Mouse (Mus musculus): Measurements from ENCODE around the gene Smg6. TPM values are rescaled to one million over a fixed set of nuclear protein-coding genes. Genes with fewer than 3 reads are reported as not detected.
"Not testable (repeated sequence)": the region's sequence is repeated elsewhere in the genome, so short reads cannot be mapped to it uniquely, and the experiment has no call there.

Gene Smg6
- polyA plus RNA-seq, 1 experiment from 2014 or later: 19.9 TPM

GRCm38 (mm10) chr11:75169405-75170080 is 243.9 kb downstream of the Smg6 start, which contains the start of gene Hic1:
Hic1 (minus strand) TSS chr11:75169519.
- WGBS: 2% methylated on average over 23 of the region's 23 CpGs
- Histone ChIP-seq H3K4me1 (ENCODE audit: control insufficient read depth, insufficient read depth, low read length) (peaks cover 33% of the 10 kb centered on the region), H3K9me3 (ENCODE audit: control insufficient read depth, low read depth, low read length) (no peaks in the 10 kb centered on the region), H3K27me3 (ENCODE audit: control insufficient read depth, insufficient read depth, low read length) (0 out of 2 replicates have a peak, but pooled peaks cover 8% of the 10 kb centered on the region), H3K4me3 (ENCODE audit: low read depth, low read length) (peak within 1 kb of the TSS; percentile 85), H3K4me2 (replicated peaks; ENCODE audit: low read depth, low read length) (peak within 1 kb of the TSS; percentile 63), H3K9ac (replicated peaks; ENCODE audit: low read depth, low read length) (peak within 1 kb of the TSS; percentile 97), H3K36me3 (ENCODE audit: control insufficient read depth, insufficient read depth, low read length) (peaks cover 23% of the 10 kb centered on the region), H3K27ac (ENCODE audit: low read length) (peak within 1 kb of the TSS; percentile 98)
- no peak for ATAC-seq (ENCODE audit: insufficient number of reproducible peaks, insufficient read depth, low FRiP score, low read depth)

GRCm38 (mm10) chr11:75170136-75170751 is 244.6 kb downstream of the Smg6 start:
- no peak overlapping the region; the same call in 1 of the 2 replicates for H3K9ac ChIP-seq (replicated peaks; ENCODE audit: low read depth, low read length)
- H3K27ac ChIP-seq (ENCODE audit: low read length): peak overlapping the region; percentile 35; the same call in 1 of the 2 replicates
- H3K36me3 ChIP-seq (ENCODE audit: control insufficient read depth, insufficient read depth, low read length): peaks cover 16% of the 10 kb centered on the region
- whole genome bisulfite sequencing: under 1% methylated on average over 38 of the region's 38 CpGs
- H3K4me2 ChIP-seq (replicated peaks; ENCODE audit: low read depth, low read length): peak overlapping the region; percentile 63
- peaks cover 29% of the 10 kb centered on the region; the same call in 1 of the 2 replicates for H3K4me1 ChIP-seq (ENCODE audit: control insufficient read depth, insufficient read depth, low read length)
- H3K4me3 ChIP-seq (ENCODE audit: low read depth, low read length): peak overlapping the region; percentile 85
- H3K27me3 ChIP-seq (ENCODE audit: control insufficient read depth, insufficient read depth, low read length): 0 out of 2 replicates have a peak, but pooled peaks cover 8% of the 10 kb centered on the region
- H3K9me3 ChIP-seq (ENCODE audit: control insufficient read depth, low read depth, low read length): no peaks in the 10 kb centered on the region
- peak; percentile 42 for ATAC-seq (ENCODE audit: insufficient number of reproducible peaks, insufficient read depth, low FRiP score, low read depth)

GRCm38 (mm10) chr11:75171186-75171865 is 245.7 kb downstream of the Smg6 start:
- Histone ChIP-seq H3K4me3 (ENCODE audit: low read depth, low read length) (peak overlapping the region; percentile 85; the same call in 1 of the 2 replicates), H3K9me3 (ENCODE audit: control insufficient read depth, low read depth, low read length) (no peaks in the 10 kb centered on the region), H3K4me1 (ENCODE audit: control insufficient read depth, insufficient read depth, low read length) (peaks cover 20% of the 10 kb centered on the region; the same call in 1 of the 2 replicates), H3K36me3 (ENCODE audit: control insufficient read depth, insufficient read depth, low read length) (peaks cover 7% of the 10 kb centered on the region), H3K27me3 (ENCODE audit: control insufficient read depth, insufficient read depth, low read length) (0 out of 2 replicates have a peak, but pooled peaks cover 8% of the 10 kb centered on the region), H3K9ac (replicated peaks; ENCODE audit: low read depth, low read length) (no peak overlapping the region), H3K4me2 (replicated peaks; ENCODE audit: low read depth, low read length) (peak overlapping the region; percentile 96), H3K27ac (ENCODE audit: low read length) (no peak overlapping the region)
- WGBS: 10% methylated on average over 17 of the region's 17 CpGs
- no peak for ATAC-seq (ENCODE audit: insufficient number of reproducible peaks, insufficient read depth, low FRiP score, low read depth)

DNA sequence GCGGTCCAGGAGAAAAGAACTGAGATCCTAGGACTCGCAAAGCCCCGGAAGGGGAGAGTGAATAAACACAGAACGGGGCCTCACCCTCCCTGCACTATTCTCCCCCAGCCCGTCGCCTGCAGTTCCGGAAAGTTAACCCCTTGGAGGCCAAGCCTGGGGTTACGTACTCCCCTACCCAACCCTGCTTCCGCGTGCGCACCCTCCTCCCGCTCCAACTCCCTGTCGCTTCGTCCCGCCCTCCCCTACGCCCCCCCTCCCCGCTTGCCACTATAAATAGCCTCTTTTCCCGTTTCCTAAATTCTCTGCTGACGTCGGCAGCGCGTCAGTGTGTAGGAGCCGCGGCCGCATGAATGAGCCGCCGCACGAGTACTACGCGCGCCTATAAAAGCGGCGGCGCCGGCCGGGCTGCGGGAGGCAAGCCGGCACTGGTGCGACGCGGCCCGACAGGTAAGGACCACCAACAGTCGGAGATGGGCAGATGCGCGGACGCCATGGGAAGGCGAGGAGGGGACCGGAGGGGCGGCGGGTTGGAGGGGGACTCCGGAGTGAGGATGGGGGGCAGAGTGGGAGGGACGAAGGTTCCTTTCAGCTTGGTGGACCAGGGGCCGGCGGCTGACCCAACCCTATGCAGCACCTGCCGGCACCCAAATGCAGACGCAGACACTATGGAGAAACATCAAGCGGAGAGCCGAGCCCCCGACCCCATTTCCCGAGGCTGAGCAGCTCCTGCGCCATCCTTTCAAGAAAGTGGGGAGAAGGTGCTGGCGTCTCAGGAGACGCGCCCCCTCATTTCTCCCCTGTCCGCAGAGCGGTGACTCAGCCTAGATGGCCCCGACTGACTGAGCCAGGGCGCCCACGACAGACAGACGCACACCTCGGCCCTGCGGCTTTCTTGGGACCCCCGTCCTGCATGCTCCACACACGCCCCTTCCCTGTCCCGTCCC is 246.8 kb downstream of the Smg6 start:
- no peaks in the 10 kb centered on the region for H3K9me3 ChIP-seq (ENCODE audit: control insufficient read depth, low read depth, low read length)
- WGBS: under 1% methylated on average over 71 of the region's 75 CpGs
- ATAC-seq (ENCODE audit: insufficient number of reproducible peaks, insufficient read depth, low FRiP score, low read depth): no peak
- H3K36me3 ChIP-seq (ENCODE audit: control insufficient read depth, insufficient read depth, low read length): no peaks in the 10 kb centered on the region; the same call in 1 of the 2 replicates
- 0 out of 2 replicates have a peak, but pooled peaks cover 8% of the 10 kb centered on the region for H3K27me3 ChIP-seq (ENCODE audit: control insufficient read depth, insufficient read depth, low read length)
- H3K4me3 ChIP-seq (ENCODE audit: low read depth, low read length): peak overlapping the region; percentile 51
- no peak overlapping the region for H3K27ac ChIP-seq (ENCODE audit: low read length)
- H3K9ac ChIP-seq (replicated peaks; ENCODE audit: low read depth, low read length): 0 out of 2 replicates have a peak overlapping the region, but pooled peaks have one; percentile 3
- H3K4me2 ChIP-seq (replicated peaks; ENCODE audit: low read depth, low read length): peak overlapping the region; percentile 96
- peaks cover 20% of the 10 kb centered on the region; the same call in 1 of the 2 replicates for H3K4me1 ChIP-seq (ENCODE audit: control insufficient read depth, insufficient read depth, low read length)

DNA sequence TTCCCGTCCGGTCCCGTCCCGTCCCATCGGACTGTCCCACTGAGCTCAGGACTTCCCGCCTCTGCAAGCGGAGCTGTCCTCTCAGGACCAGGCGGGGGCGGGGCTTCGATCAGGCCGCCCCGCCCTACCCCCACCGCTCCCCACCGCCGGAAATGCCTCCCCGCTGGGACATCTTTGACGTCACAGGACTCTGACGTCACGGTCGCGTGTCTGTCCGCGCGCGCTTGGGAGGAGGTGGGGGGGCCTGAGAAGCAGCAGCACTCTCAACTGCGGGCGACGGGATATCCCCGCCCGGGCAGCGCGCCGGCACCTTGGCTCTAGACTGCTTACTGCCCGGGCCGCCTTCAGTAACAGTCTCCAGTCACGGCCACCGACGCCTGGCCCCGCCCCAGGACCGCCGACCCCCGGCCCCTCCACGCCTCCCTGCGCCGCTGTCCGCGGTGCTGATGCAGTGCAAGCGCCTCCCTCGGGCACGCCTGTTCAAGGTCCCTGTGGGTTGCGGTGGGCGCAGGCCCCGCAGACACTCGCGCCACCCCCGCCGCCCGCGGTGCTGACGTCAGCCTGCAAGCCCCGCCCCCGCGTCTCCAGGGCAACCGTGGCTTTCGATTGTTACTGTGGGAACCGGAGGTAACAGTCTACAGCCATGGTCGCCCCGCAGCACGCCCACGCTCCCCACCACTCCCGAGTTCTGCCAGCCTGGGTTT is 247.6 kb downstream of the Smg6 start:
- ATAC-seq (ENCODE audit: insufficient number of reproducible peaks, insufficient read depth, low FRiP score, low read depth): peak; percentile 57
- Histone ChIP-seq H3K4me1 (ENCODE audit: control insufficient read depth, insufficient read depth, low read length) (peaks cover 28% of the 10 kb centered on the region), H3K9me3 (ENCODE audit: control insufficient read depth, low read depth, low read length) (no peaks in the 10 kb centered on the region), H3K27me3 (ENCODE audit: control insufficient read depth, insufficient read depth, low read length) (0 out of 2 replicates have a peak, but pooled peaks cover 8% of the 10 kb centered on the region), H3K27ac (ENCODE audit: low read length) (no peak overlapping the region), H3K4me2 (replicated peaks; ENCODE audit: low read depth, low read length) (peak overlapping the region; percentile 96), H3K4me3 (ENCODE audit: low read depth, low read length) (peak overlapping the region; percentile 51), H3K36me3 (ENCODE audit: control insufficient read depth, insufficient read depth, low read length) (no peaks in the 10 kb centered on the region; the same call in 1 of the 2 replicates), H3K9ac (replicated peaks; ENCODE audit: low read depth, low read length) (no peak overlapping the region)
- WGBS: under 1% methylated on average over 69 of the region's 71 CpGs

DNA sequence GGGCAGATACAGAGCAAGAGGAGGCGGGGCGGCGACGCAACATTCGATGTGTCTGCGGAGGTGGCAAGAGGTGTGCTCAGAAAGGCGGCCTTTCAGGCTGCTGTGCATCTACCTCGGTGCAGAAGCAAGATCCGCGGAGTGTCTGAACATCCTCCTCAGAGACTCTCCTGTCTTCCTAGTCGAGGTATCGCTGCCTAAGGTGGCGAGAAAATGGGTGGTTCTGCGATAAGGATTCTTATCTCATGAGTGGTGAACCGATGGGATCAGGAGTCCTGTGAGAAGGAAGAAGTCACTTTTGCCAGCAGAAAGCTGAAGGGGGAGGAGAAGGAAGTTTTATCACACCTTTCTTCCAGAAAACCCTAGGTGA is 248.2 kb downstream of the Smg6 start:
- 1% methylated on average over 15 of the region's 15 CpGs for WGBS
- no peak for ATAC-seq (ENCODE audit: insufficient number of reproducible peaks, insufficient read depth, low FRiP score, low read depth)
- no peak overlapping the region for H3K9ac ChIP-seq (replicated peaks; ENCODE audit: low read depth, low read length)

DNA sequence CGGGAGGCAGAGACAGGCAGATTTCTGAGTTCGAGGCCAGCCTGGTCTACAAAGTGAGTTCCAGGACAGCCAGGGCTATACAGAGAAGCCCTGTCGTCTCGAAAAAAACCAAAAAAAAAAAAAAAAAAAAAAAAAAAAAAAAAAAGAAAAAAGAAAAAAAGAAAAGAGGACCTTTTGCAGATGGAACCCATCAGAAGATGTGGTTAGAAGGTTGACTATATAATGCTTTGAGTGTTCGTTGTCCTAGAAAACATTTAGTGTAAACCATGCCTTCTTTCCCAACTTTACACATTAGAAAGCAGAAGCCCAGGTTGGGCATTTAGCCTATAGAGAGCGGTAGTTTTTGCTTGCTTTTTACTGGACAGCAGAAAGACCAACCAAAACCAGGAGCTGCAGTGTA is 249.0 kb downstream of the Smg6 start:
- not testable (repeated sequence) for H3K27me3 ChIP-seq (ENCODE audit: control insufficient read depth, insufficient read depth, low read length); H3K9ac ChIP-seq (replicated peaks; ENCODE audit: low read depth, low read length); H3K36me3 ChIP-seq (ENCODE audit: control insufficient read depth, insufficient read depth, low read length); H3K27ac ChIP-seq (ENCODE audit: low read length); H3K9me3 ChIP-seq (ENCODE audit: control insufficient read depth, low read depth, low read length); H3K4me2 ChIP-seq (replicated peaks; ENCODE audit: low read depth, low read length); ATAC-seq (ENCODE audit: insufficient number of reproducible peaks, insufficient read depth, low FRiP score, low read depth); H3K4me3 ChIP-seq (ENCODE audit: low read depth, low read length)
- H3K4me1 ChIP-seq (ENCODE audit: control insufficient read depth, insufficient read depth, low read length): peaks cover 27% of the 10 kb centered on the region
- WGBS: 67% methylated on average over 6 of the region's 6 CpGs

More for the DNA sequence above, 248.2 kb downstream of the Smg6 start:
- Histone ChIP-seq H3K36me3 (ENCODE audit: control insufficient read depth, insufficient read depth, low read length) (no peaks in the 10 kb centered on the region; the same call in 1 of the 2 replicates), H3K27ac (ENCODE audit: low read length) (no peak overlapping the region), H3K4me3 (ENCODE audit: low read depth, low read length) (peak overlapping the region; percentile 51), H3K4me1 (ENCODE audit: control insufficient read depth, insufficient read depth, low read length) (peaks cover 28% of the 10 kb centered on the region), H3K4me2 (replicated peaks; ENCODE audit: low read depth, low read length) (peak overlapping the region; percentile 96), H3K27me3 (ENCODE audit: control insufficient read depth, insufficient read depth, low read length) (0 out of 2 replicates have a peak, but pooled peaks cover 8% of the 10 kb centered on the region), H3K9me3 (ENCODE audit: control insufficient read depth, low read depth, low read length) (no peaks in the 10 kb centered on the region)

Measured in stomach, embryonic 14.5 days (tissue).